Mouse (Mus musculus): ENCODE measurements around the gene Wdr18.

DNA sequence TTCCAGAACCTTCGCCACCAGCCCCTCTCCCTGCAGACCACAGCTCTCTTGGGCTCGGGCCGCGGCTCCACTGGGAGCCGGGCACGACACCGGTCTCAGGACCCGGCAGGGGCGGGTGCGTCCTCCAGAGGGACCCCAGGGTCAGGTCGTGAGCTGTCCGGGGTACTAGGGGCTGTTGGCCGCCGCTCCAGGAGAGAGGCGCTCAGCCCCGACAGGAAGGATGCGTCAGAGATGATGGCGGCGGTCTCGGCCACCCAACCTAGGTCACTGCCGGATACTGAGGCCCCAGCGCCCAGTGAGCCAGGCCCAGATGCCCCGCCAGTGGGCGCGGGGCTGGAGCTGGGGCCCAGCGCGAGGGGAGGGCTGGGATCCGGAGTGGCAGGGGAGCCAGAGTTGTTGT lies 17.4 kb downstream of the Wdr18 start:
- no peak for TF ChIP-seq CTCF (IDR thresholded peaks at IDR 0.05; ENCODE audit: low read depth, low read length)
- no peak for TF ChIP-seq GATA1 (IDR thresholded peaks at IDR 0.05; ENCODE audit: borderline replicate concordance, low read length)

Data from G1E (cell line).